Mouse (Mus musculus) cerebellum, postnatal 4 days (tissue): ENCODE measurements at regions not wholly inside any gene's neighbourhood (a gene's known extent, or its start where the extent isn't known, plus 50 kb on each side); places are given as distances from the start of the nearest gene placed in this dataset.

ENCODE experiments used
- DNase-seq, 2 experiments: peaks; one replicate each; pipeline ENCODE4 v3.0.0; 2022; ENCODE audit warnings: low spot score in 2 of 2, mixed read lengths in 1 of 2

GRCm38 (mm10) chr8:103493932-103494493, 607.4 kb upstream of the Cdh5 start:
- no peak for DNase-seq

GRCm38 (mm10) chr8:103494670-103495069, 606.8 kb upstream of the Cdh5 start:
- no peak for DNase-seq

GRCm38 (mm10) chr8:103501328-103501727, 600.1 kb upstream of the Cdh5 start:
- no peak for DNase-seq

GRCm38 (mm10) chr8:103502991-103503767, 598.2 kb upstream of the Cdh5 start:
- no peak for DNase-seq

- no peak for DNase-seq
Observed at GRCm38 (mm10) chr8:103506334-103506733, 595.1 kb upstream of the Cdh5 start.

GRCm38 (mm10) chr8:103507068-103507467, 594.4 kb upstream of the Cdh5 start:
- no peak for DNase-seq

GRCm38 (mm10) chr8:103520141-103520866, 581.1 kb upstream of the Cdh5 start:
- no peak for DNase-seq

- no peak for DNase-seq
Observed at GRCm38 (mm10) chr8:103530903-103531302, 570.5 kb upstream of the Cdh5 start.

GRCm38 (mm10) chr8:103534971-103535370, 566.5 kb upstream of the Cdh5 start:
- DNase-seq: peak in 1 of 2 experiments; percentile 42

GRCm38 (mm10) chr8:103536856-103537255, 564.6 kb upstream of the Cdh5 start:
- peak in 1 of 2 experiments; percentile 39 for DNase-seq

- no peak for DNase-seq
Observed at GRCm38 (mm10) chr8:103541954-103542353, 559.5 kb upstream of the Cdh5 start.

- DNase-seq: no peak
Observed at GRCm38 (mm10) chr8:103551916-103552535, 549.4 kb upstream of the Cdh5 start.

- DNase-seq: no peak
Observed at GRCm38 (mm10) chr8:103561606-103562005, 539.8 kb upstream of the Cdh5 start.

- DNase-seq: no peak
Observed at GRCm38 (mm10) chr8:103570864-103571425, 530.5 kb upstream of the Cdh5 start.

GRCm38 (mm10) chr8:103577147-103577546, 524.3 kb upstream of the Cdh5 start:
- DNase-seq: no peak

- no peak for DNase-seq
Observed at GRCm38 (mm10) chr8:103578006-103578405, 523.4 kb upstream of the Cdh5 start.

GRCm38 (mm10) chr8:103608291-103608690, 493.1 kb upstream of the Cdh5 start:
- DNase-seq: no peak

GRCm38 (mm10) chr8:103623781-103624434, 477.5 kb upstream of the Cdh5 start:
- DNase-seq: peak in 1 of 2 experiments; percentile 68

- no peak for DNase-seq
Observed at GRCm38 (mm10) chr8:103625166-103625890, 476.1 kb upstream of the Cdh5 start.

- DNase-seq: no peak
Observed at GRCm38 (mm10) chr8:103626446-103626845, 475.0 kb upstream of the Cdh5 start.

GRCm38 (mm10) chr8:103632543-103632942, 468.9 kb upstream of the Cdh5 start:
- no peak for DNase-seq
